Mouse (Mus musculus): Measurements from ENCODE around the gene Eif1ad. TPM values are rescaled to one million over a fixed set of nuclear protein-coding genes. Genes with fewer than 3 reads are reported as not detected.

Eif1ad gene
- polyA plus RNA-seq, 1 experiment from 2014 or later: 59.4 TPM

- DNase-seq (ENCODE audit: low spot score): no peak
Observed at GRCm38 (mm10) chr19:5418750-5419466, 52.4 kb downstream of the Eif1ad start.

- DNase-seq (ENCODE audit: low spot score): no peak
Observed at GRCm38 (mm10) chr19:5419630-5420029, 53.1 kb downstream of the Eif1ad start.

- DNase-seq (ENCODE audit: low spot score): no peak
Observed at GRCm38 (mm10) chr19:5420579-5420978, 54.0 kb downstream of the Eif1ad start.

Other genes with a start within 250 kb of the Eif1ad start
- gene Klc2, start 248.2 kb upstream of the Eif1ad start, polyA plus RNA-seq (2015; fragmentation: Nextera tagmentation; extraction: Ambion mirVana): 6.6 and 8.7 TPM in 2 replicates
- gene Pacs1, start 93.6 kb upstream of the Eif1ad start, polyA plus RNA-seq (2015; fragmentation: Nextera tagmentation; extraction: Ambion mirVana): 8.3 and 9.8 TPM in 2 replicates
- gene Sf3b2, start 71.3 kb upstream of the Eif1ad start, polyA plus RNA-seq (2015; fragmentation: Nextera tagmentation; extraction: Ambion mirVana): 294 and 319 TPM in 2 replicates
- gene Gal3st3, start 68.4 kb upstream of the Eif1ad start, polyA plus RNA-seq (2015; fragmentation: Nextera tagmentation; extraction: Ambion mirVana): 0.36 and 0.44 TPM in 2 replicates
- gene Catsper1, start 31.0 kb upstream of the Eif1ad start, polyA plus RNA-seq (2015; fragmentation: Nextera tagmentation; extraction: Ambion mirVana): not detected in 2 replicates
- 29.1 and 30.5 TPM in 2 replicates for gene Cst6, start 17.2 kb upstream of the Eif1ad start, polyA plus RNA-seq (2015; fragmentation: Nextera tagmentation; extraction: Ambion mirVana)
- gene Banf1, start 427 bp downstream of the Eif1ad start, polyA plus RNA-seq (2015; fragmentation: Nextera tagmentation; extraction: Ambion mirVana): 590 and 607 TPM in 2 replicates
- gene Sart1, start 22.0 kb downstream of the Eif1ad start, polyA plus RNA-seq (2015; fragmentation: Nextera tagmentation; extraction: Ambion mirVana): 73.4 and 84.2 TPM in 2 replicates
- 1.9 TPM in 2 replicates for gene Tsga10ip, start 35.8 kb downstream of the Eif1ad start, polyA plus RNA-seq (2015; fragmentation: Nextera tagmentation; extraction: Ambion mirVana)
- 217 and 222 TPM in 2 replicates for gene Drap1, start 58.2 kb downstream of the Eif1ad start, polyA plus RNA-seq (2015; fragmentation: Nextera tagmentation; extraction: Ambion mirVana)
- gene AI837181, start 58.4 kb downstream of the Eif1ad start, polyA plus RNA-seq (2015; fragmentation: Nextera tagmentation; extraction: Ambion mirVana): 51.5 and 54.4 TPM in 2 replicates
- 0.47 TPM in 1 of 2 replicates, not detected in the other for gene Fosl1, start 80.8 kb downstream of the Eif1ad start, polyA plus RNA-seq (2015; fragmentation: Nextera tagmentation; extraction: Ambion mirVana)
- 7.3 and 8.2 TPM in 2 replicates for gene Ccdc85b, start 91.2 kb downstream of the Eif1ad start, polyA plus RNA-seq (2015; fragmentation: Nextera tagmentation; extraction: Ambion mirVana)
- 104 and 112 TPM in 2 replicates for gene Fibp, start 93.9 kb downstream of the Eif1ad start, polyA plus RNA-seq (2015; fragmentation: Nextera tagmentation; extraction: Ambion mirVana)
- 42.8 and 43.0 TPM in 2 replicates for gene Ctsw, start 101.8 kb downstream of the Eif1ad start, polyA plus RNA-seq (2015; fragmentation: Nextera tagmentation; extraction: Ambion mirVana)
- 26.5 and 27.9 TPM in 2 replicates for gene Efemp2, start 107.2 kb downstream of the Eif1ad start, polyA plus RNA-seq (2015; fragmentation: Nextera tagmentation; extraction: Ambion mirVana)
- gene Mus81, start 121.7 kb downstream of the Eif1ad start, polyA plus RNA-seq (2015; fragmentation: Nextera tagmentation; extraction: Ambion mirVana): 58.6 and 63.5 TPM in 2 replicates
- 3,590 and 4,042 TPM in 2 replicates for gene Cfl1, start 123.7 kb downstream of the Eif1ad start, polyA plus RNA-seq (2015; fragmentation: Nextera tagmentation; extraction: Ambion mirVana)
- 0.13 and 0.44 TPM in 2 replicates for gene 1700020D05Rik, start 137.0 kb downstream of the Eif1ad start, polyA plus RNA-seq (2015; fragmentation: Nextera tagmentation; extraction: Ambion mirVana)
- 9.9 and 10.8 TPM in 2 replicates for gene Snx32, start 143.8 kb downstream of the Eif1ad start, polyA plus RNA-seq (2015; fragmentation: Nextera tagmentation; extraction: Ambion mirVana)
- gene Ovol1, start 193.9 kb downstream of the Eif1ad start, polyA plus RNA-seq (2015; fragmentation: Nextera tagmentation; extraction: Ambion mirVana): 1.9 TPM in 2 replicates
- 8.9 and 9.8 TPM in 2 replicates for gene Ap5b1, start 201.3 kb downstream of the Eif1ad start, polyA plus RNA-seq (2015; fragmentation: Nextera tagmentation; extraction: Ambion mirVana)
- gene Rnaseh2c, start 235.1 kb downstream of the Eif1ad start, polyA plus RNA-seq (2015; fragmentation: Nextera tagmentation; extraction: Ambion mirVana): 127 and 157 TPM in 2 replicates
- gene Kat5, start 243.5 kb downstream of the Eif1ad start, polyA plus RNA-seq (2015; fragmentation: Nextera tagmentation; extraction: Ambion mirVana): 65.3 and 73.8 TPM in 2 replicates

Measured in thymus, postnatal 0 days (tissue).